Mouse (Mus musculus) right cerebral cortex, postnatal 4 days (tissue): Measurements from ENCODE around the gene Ranbp17.

Experiments used
- DNase-seq: peaks from one replicate; pipeline ENCODE4 v3.0.0-alpha.2; 2022

Ranbp17 gene

GRCm38 (mm10) chr11:33195531-33196446, 317.8 kb downstream of the Ranbp17 start:
- DNase-seq: no peak

GRCm38 (mm10) chr11:33195061-33195460, 318.5 kb downstream of the Ranbp17 start:
- DNase-seq: no peak

- no peak for DNase-seq
These were observed 319.9 kb downstream of the Ranbp17 start for GRCm38 (mm10) chr11:33193695-33194094.

- no peak for DNase-seq
These were observed 331.7 kb downstream of the Ranbp17 start for GRCm38 (mm10) chr11:33181804-33182203.

- peak; percentile 10 for DNase-seq
These were observed 332.8 kb downstream of the Ranbp17 start for GRCm38 (mm10) chr11:33180701-33181116.

- no peak for DNase-seq
These were observed 333.7 kb downstream of the Ranbp17 start for GRCm38 (mm10) chr11:33179802-33180201.

- no peak for DNase-seq
These were observed 336.9 kb downstream of the Ranbp17 start for GRCm38 (mm10) chr11:33176525-33177245.

GRCm38 (mm10) chr11:33175768-33176167, 337.8 kb downstream of the Ranbp17 start:
- DNase-seq: no peak

- DNase-seq: peak; percentile 53
These were observed 343.1 kb downstream of the Ranbp17 start for GRCm38 (mm10) chr11:33170489-33170888.

GRCm38 (mm10) chr11:33162998-33163506, 350.5 kb downstream of the Ranbp17 start, which contains the start of gene Npm1:
Npm1 (minus strand) TSS chr11:33163206.
- peak; percentile 99 for DNase-seq

- peak; percentile 71 for DNase-seq
These were observed 351.1 kb downstream of the Ranbp17 start for GRCm38 (mm10) chr11:33162211-33162997.
